Mouse (Mus musculus): Measurements from ENCODE around the gene Olfr1278.
"Not testable (repeated sequence)": the region's sequence is repeated elsewhere in the genome, so short reads cannot be mapped to it uniquely, and the experiment has no call there.

Olfr1278 gene

GRCm38 (mm10) chr2:111289836-111290235 is at the start of gene Olfr1278:
TSS of gene Olfr1278 (plus strand) at chr2:111290136.
- DNase-seq = no peak

DNA sequence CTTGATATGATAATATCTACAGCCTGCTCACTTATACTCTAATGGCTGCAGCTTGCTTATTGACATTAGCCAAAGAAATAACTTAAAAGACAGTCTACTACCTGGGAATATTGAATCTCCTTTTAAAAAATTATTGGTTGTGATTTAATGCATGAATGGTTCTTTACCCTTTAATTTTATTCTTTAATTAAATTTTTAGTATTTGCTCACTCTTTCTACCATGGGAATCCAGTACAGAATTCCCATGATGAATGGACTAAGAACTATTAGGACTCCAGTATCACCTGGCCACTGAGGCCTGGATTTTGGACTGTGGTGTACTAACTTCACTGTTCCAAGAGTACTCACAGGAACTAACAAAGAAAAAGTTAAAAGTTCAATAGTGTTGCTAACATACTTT is 35.7 kb upstream of the Olfr1278 start, which contains the start of gene Olfr1276:
TSS of gene Olfr1276 (plus strand) at position 301 of the 400 bp plus-strand sequence.
- DNase-seq = no peak

GRCm38 (mm10) chr2:111274006-111274405 is 15.9 kb upstream of the Olfr1278 start, which contains the start of gene Olfr1277:
TSS of gene Olfr1277 (minus strand) at chr2:111274106.
- DNase-seq = no peak

- no peak for DNase-seq
These were observed 8.6 kb downstream of the Olfr1278 start for GRCm38 (mm10) chr2:111298541-111298940.

GRCm38 (mm10) chr2:111300374-111300773 is 10.4 kb downstream of the Olfr1278 start, which contains the start of gene Olfr1279:
TSS of gene Olfr1279 (plus strand) at chr2:111300635.
- DNase-seq = no peak

DNA sequence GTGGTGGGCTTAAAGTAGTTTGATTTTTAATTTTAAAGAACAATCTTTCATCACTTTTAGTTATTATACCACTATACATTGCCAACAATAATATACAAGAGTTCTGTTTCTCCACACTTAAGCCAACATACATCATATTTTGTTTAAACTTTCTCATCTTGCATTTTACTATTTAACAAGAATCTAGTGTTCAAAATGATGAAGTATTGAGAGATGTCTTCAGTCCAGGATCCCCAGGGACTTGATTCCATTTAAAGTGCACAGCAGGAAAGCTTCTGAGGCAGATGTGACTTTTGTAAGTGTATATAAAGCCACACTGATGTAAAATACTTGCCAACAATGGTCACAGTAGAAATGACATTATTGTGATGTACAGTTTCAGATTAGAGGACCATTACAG is 23.8 kb downstream of the Olfr1278 start, which contains the start of gene Olfr1280:
TSS of gene Olfr1280 (plus strand) at position 301 of the 400 bp plus-strand sequence.
- DNase-seq = no peak

DNA sequence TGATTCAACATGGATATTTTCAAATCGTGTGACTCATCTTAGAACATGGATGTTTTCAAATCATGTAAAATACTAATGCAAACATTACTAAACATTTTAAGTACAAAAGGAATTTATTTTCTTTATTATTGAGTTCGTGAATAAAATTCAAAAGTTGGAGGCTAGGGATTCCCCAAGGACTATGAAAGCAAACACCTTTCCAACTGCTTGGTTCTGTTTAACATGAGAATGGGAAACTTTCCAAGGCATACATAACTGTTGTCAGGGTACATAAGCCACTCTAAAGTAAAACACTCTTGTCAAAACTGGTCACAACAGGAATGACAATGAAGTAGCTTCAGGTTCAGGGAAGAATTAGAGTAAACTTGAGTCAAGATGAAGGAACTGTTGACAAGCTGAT is 36.3 kb downstream of the Olfr1278 start, which contains the start of gene Olfr1281:
TSS of gene Olfr1281 (plus strand) at position 301 of the 400 bp plus-strand sequence.
- DNase-seq = no peak

DNA sequence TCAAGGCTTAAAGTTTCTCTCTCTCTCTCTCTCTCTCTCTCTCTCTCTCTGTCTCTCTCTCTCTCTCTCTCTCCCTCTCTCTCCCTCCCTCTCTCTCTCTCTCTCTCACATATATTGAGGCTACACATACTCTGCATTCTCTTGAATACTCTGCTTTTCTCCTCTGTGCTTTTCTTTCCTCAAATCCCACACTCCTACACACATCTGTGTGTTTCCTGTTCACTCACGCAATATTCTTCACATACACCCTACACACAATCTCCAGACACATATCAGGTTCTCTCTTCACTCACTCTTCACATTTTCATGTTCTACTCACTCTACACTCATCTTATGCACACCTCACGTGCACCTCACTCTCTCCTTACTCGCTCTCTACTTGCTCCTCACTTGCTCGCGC is 43.8 kb downstream of the Olfr1278 start:
- DNase-seq = not testable (repeated sequence)

- DNase-seq = no peak
These were observed 46.0 kb downstream of the Olfr1278 start, which contains the start of gene Olfr1282 for GRCm38 (mm10) chr2:111335976-111336375. TSS of gene Olfr1282 (minus strand) at chr2:111336076.
